Mouse (Mus musculus): ENCODE results near the gene Peli2.
A peak's percentile ranks its signal among the peaks of the same experiment; 100 is the strongest.

Peli2 gene

DNA sequence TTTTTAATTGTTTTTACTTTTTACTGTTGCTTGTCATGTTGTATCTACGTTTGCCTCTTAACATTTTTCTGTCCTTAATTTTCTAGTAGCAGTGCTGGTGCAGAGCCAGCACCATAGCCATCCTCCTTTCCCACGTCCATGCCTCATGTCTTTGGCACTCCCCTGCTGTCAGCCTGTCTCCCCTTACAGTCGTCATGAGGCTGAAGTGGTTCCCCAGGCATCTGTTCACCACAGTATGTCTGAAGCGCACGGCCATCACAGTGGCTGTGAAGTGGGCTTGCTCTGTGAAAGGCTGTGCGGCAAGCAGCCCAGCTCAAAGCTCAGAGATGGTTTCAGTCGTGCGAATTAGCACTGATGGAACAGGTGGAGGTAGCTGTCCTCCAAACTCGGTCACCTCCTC, 66.5 kb downstream of the Peli2 start:
- no peak for DNase-seq (ENCODE audit: inconsistent ontology term)

DNA sequence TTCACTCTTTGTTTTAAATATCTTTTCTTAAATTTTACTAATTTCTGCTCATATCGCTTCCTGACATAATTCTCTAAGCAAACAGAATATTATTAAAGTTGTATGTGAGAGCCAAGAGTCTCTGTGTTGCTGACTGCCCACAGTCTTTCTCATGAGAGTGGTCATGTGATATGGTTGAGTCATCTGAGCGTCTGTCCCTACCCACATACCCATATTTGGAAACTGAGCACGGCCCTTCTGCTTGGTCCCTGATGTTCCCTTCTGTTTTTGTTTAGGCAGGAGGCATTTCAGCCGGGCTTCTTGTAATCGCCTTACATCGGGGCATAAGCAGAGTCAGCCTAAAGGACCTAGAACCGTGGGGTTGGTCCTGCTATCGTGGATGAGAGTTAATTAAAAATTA, 68.7 kb downstream of the Peli2 start:
- DNase-seq (ENCODE audit: inconsistent ontology term), result peak; percentile 6

DNA sequence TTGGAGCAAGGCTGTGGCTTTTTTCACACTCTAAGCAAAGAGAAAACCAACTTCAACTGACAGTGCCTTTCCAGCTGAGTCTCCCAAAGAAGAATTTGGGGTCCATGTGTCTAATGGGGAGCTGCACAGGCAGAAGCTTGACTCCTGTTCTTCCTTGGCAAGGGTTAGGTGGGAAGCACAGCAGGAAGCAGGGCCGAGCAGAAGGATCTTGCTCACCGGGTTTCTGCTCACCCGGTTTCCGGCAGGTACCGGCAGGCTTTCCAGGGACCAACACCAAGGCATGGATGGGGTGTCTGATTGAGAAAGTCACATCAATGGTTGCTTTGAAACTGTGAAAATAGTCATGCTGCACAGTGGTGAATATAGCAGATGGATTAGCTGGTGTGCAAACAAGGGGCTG, 70.3 kb downstream of the Peli2 start:
- DNase-seq (ENCODE audit: inconsistent ontology term), result no peak

DNA sequence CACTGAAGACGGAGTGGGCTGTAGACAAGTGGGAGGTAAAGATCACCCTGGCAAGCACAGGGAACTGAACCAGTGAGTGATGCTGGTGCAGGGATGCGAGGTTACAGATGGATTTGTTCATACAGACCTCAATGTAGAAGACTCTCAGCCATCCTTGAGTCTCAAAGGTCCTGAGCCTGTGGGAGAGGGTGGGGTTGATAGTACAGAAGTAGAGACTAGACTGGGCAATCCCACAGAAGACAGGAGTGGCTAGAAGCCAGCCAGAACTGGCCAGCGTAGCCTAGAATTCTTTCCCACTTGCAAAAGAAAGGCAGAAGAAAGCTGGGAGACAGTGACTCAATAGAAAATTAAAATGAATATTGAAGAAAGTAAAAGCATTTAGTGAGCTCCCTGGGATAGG, 71.3 kb downstream of the Peli2 start:
- DNase-seq (ENCODE audit: inconsistent ontology term), result no peak

DNA sequence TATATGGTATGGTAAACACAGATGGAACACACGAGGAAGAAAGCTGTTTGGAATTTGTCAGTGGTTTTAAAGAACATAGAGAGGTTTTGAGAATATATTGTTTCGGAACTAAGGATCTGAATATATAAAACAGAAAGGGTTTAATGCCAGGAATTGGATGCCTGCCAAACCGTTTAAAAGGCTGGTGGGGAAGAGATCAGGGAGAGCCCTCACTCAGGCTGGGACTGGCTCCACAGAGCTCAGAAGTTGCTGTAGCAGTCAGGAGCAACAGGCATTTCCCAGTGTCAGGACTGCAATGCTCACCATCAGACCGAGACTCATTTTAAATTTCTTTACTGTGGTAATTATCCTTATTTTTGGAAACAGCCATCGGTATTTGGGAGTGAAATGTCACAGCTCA, 76.2 kb downstream of the Peli2 start:
- DNase-seq (ENCODE audit: inconsistent ontology term), result no peak

DNA sequence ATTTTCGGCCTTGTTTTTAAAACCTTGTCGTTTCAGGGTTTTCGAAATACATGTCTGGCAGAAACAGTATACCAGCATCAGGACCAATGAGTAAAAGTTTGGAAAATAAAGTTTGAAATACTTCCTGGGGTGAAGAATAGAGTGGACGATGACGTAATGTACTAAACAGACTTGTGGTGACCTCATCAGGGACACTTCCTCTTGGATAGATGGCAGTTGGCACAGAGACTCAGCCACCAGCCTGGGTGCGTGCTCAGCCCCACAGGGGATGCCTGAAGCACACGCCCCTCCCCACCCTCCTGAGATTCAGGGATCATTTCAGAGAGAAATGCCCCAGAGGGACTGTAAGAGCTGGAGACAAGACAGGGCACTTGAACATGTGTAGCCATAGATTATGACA, 76.7 kb downstream of the Peli2 start:
- peak; percentile 1 for DNase-seq (ENCODE audit: inconsistent ontology term)

DNA sequence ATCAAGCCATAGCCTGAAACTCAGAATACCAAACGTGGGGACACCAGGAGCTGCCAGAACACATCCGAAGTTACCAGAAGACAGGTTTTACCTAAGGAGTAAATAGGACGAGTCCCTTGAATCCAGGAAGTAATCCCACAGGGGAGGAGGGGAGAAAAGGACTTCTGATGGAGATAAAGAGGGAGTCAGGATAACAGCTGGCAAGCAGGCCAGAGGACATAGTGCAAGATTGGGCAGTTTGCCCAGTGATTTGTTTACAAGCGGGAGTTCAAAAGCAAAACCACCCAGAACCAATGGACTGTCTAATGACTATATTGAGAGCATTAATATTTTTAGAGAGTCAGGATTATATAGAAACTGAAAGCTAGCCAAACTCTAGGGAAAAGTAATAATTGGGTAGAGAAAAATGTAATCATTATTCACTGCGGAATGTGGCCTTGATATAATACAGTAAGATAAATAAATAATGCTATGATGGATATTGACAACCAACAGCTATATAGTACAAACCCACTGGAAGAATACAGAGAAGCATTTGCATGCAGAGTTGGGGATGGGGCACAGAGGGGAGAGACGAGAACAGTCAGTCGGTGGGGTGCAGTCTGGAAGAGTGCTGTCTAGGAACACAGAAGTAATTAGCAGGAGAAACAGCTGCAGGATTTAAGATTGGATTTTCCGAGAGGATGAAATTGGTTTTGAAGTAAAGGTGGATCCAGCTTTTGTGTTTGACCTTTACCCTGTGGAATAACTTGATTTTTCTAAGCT, 77.7 kb downstream of the Peli2 start:
- no peak for DNase-seq (ENCODE audit: inconsistent ontology term)

DNA sequence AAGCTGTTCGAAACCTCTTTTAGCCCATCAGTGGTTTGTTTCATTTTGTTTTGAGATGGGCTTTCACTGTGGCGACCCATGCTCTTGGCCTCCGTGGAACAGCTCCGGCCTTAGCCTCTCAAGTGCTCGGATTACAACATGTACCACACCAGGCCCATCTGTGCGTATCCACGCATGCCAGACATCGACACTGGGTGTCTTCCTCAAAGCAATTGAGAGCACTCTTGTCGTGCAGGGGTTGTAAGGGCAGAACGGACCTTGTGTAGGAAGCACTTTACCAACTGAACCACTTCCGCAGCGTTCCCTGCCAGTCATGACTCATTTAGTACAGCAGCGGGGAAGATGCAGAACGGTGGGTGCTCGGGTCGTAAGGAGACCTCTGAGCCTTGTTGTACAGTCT, 78.3 kb downstream of the Peli2 start:
- no peak for DNase-seq (ENCODE audit: inconsistent ontology term)

DNA sequence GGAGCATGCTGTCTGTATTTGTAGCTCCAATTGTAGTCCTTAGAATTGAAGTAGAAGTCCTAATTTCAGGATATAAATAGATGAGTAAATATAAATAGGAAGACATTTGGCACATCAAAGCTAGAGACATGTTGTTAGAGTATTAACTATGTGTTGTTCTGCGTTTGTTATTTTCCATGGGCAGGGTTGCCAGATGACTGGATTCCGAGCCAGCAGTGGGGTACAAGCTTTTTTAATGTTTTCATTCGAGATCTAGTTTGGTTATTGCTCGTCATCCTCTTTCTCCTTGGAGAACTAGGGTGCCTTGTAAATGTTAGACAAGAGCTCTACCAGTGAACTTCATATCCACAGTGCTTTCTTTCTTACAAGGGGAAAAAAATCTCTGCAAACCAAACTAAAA, 78.9 kb downstream of the Peli2 start:
- DNase-seq (ENCODE audit: inconsistent ontology term), result no peak

DNA sequence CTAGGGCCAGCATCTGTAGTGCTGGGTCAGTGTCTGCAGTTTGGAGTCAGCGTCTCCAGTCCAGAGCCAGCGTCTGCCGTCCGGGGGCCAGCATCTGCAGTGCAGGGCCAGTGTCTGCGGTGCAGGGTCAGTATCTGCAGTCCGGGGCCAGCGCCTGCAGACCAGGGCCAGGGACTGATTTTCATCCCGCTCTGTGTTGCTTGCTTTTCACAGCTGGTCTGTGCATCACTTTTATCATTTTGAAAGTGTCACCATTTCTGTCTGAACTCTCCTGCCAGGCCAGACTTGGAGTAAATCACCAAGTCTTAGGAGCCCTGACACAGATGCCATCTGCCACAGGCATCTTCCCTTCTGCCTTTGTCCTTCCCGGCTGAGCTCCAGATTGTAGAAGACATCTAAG, 79.7 kb downstream of the Peli2 start:
- no peak for DNase-seq (ENCODE audit: inconsistent ontology term)

DNA sequence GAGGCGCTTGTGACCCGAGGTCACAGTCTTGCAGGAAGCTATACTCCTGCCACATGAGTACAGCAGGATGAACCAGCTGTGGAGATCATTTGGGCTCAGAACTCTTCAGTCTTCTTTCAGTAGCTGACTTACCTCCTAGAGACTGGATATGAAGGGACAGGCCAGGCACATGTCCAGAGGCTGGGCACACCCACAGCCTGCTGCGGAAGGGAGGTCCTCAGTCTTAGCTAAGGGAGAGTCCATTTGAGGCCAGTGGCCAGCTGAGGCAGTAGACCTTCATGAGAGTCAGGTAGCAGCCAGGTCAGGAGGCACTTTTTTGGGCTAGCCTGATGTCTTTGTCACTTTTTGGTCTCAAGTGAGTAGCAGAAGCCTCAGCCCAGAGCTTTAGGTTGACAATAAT, 80.2 kb downstream of the Peli2 start:
- DNase-seq (ENCODE audit: inconsistent ontology term), result no peak

DNA sequence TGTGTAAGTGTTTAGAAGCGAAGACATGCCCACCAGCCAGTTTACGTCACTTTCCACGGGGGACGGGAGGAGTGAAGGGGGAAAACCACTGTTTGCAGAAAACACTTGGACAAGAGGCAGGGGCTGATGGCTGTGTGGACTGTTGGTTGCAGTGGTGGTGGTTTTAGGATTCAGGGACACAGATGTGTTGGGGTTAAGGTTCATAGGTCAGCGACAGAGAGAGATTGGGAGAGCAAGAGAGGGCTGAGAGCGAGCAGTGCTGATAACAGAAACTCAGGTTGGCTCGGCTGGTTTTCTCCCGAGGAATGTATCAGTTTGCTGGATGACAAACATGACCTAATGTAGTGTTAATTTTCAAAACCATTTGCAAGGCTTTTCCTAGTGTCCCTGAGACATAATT, 80.8 kb downstream of the Peli2 start:
- no peak for DNase-seq (ENCODE audit: inconsistent ontology term)

DNA sequence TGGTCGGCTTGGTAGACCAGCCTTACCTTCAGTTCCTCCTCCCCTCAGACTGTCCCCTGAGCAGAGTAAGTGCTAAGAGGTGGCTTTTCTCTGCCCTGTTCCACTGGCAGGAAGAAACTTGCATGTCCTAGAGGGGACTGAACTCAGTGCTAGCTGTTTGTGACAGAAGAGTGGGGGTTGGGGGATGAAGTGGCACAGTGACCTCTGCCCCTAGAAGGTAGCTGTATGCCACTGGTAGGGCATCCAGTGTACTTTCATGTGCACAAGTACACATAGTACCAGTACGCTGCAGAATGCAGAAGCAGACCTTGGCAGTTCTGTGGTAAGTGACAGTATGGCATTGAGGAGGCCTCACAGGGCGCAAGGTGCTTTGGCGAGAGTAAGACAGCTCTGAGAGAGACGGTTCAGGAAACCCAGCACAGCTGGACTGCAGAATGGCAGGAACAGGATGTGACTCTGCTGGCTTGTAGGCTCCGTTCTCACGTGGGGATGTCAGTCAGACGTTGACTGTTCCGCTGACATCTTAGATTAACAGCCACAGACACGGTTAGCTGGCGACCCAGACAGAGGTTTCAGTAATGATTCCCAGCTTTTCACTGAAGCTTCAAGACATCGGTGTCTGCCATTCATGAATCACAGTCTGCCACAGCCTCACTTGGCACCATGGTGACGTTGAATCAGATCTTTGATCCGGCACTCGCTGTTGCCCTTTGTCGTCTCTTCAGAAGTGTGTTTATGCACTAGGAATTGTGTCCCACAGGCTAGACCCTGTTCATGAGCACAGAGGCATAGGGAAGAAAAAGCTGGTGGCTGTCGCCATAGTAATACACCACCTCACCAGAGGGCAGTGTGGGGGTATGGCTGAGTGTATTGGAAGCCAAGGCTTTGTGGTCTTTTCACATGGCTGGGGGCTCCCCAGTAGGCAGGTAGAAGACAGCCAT, 81.7 kb downstream of the Peli2 start:
- DNase-seq (ENCODE audit: inconsistent ontology term), result no peak

DNA sequence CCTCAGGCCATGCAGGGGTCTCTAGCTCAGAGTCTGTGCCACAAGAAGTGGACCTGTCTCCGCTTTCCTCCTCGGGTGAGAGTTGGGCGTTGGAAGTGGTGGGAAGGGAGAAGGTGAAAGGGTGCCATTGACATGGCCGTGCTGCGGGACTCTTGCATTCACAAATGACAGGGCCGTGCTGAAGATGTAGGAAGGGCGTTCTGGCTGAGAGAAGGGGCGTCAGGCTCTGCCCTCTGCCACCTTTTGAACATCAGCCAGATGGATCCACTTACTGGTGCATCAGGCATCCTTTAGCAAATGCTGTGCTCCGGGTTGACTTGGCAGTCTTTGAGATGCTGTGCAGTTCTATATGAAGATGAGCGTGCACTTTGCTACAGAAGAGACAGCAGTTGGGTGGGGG, 84.4 kb downstream of the Peli2 start:
- no peak for DNase-seq (ENCODE audit: inconsistent ontology term)

DNA sequence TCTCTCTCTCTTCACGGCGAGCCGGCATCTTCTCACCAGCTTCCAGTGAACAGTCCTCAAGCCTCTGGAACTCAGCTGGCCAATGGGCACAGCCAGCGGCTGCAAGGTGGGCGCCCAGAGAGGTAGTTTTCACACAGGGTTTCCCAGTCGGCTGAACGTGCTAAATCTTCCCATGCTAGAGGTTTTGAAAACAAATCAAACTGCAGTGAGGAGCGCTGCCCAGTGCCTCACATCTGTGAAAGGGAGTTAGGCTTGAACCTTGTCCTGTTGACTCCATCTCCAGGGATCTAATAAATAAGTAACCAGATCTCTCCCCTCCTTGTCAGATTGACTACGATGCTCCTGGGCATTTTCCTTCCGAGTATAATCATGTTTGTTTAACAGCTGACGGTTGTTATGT, 85.0 kb downstream of the Peli2 start:
- DNase-seq (ENCODE audit: inconsistent ontology term), result no peak

DNA sequence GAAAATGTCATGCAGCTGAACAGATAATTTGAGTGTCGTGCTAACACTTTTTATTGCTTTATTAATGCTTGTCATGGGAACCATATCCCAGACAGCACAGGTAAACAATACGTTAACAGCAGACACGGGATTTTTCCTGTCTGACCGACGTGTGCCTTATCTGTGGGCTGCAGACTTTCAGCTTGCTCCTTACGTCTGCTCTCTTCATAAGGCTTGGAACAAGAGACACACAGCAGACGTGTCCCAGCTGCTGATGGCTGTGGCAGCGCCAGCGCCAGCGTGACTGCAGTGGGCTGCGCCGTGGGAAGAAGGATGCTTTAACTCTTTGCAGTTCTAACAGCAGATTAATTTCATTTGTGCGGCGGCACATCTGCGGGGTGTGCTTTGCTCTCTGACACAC, 86.5 kb downstream of the Peli2 start:
- DNase-seq (ENCODE audit: inconsistent ontology term), result no peak

DNA sequence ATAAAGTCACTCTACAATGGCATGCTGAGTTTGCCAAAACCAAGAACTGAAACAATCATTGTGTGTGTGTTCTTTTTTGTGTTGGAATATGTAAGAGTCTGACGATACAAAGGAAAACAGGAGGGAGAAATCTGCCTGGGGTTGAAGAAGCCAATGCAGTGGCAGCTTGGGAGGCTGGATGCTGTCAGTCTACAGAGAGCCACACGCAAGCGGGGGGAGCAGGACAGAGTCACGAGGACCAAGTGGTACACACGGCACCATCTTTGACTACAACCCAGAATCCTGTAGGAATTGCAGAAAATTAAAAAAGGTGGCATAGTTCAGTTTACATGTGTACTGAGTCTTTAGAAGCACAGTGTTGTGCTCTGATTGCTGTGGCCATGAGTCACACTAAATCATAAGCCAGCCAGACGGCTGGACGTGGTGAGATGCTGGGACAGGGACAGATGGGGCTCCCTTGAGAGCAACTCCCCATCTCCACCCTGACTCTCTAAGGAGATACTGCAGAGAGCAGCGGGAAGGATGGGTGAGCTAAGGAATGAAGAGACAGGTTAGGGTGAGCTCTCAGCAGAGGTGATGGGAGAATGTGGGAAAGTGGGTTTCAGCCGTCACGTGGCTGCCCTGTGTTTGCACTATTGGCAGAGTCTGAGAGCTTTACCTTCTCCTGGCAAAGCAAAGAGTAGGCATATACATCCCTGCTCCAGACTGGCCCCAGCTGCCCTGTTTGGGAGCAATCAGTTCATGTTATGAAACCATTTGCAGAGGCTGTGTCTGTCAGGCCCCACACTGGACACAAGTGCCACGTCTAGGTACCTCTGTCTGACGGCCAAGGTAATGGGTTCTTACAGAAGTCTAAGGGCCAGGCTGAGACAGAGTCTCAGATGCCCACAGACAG, 87.4 kb downstream of the Peli2 start:
- peak; percentile 20 for DNase-seq (ENCODE audit: inconsistent ontology term)

DNA sequence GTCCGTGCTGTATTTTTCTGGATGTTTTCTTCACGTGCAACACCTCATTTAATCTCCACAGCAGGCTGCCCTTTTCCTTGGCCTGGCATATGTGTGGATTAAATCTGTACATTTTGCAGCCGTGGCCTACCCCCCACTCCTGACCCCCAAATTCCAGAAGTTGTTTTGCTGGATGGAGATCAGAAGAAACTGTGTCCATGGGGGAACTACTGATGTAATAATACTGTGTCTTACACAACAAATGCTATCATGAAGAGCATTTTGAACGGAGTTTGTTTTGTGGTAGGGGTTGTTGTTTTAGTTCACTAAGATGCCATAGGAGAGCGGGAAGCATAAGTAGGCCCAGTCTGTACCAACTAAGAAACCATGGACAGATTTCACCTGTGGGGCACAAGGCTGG, 88.8 kb downstream of the Peli2 start:
- no peak for DNase-seq (ENCODE audit: inconsistent ontology term)

DNA sequence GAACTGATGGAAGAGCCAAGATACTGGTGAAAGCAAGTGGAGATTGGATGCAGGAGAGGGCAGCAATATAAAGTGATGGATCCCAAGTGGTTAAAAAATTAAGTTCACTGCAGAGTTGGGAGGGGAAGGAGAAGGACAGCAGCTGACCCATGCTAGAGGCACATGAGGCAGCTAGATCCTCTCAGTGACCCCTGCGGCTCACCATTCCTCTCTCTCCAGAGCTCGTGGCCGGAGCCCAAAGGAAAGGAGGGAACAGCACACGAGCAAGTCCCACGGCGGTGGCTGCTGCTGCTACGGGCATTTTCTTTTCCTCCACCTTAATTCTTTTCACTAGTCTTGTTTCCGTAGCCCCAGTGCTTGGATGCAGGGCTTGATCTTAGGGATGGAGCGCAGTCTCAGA, 89.5 kb downstream of the Peli2 start:
- no peak for DNase-seq (ENCODE audit: inconsistent ontology term)

DNA sequence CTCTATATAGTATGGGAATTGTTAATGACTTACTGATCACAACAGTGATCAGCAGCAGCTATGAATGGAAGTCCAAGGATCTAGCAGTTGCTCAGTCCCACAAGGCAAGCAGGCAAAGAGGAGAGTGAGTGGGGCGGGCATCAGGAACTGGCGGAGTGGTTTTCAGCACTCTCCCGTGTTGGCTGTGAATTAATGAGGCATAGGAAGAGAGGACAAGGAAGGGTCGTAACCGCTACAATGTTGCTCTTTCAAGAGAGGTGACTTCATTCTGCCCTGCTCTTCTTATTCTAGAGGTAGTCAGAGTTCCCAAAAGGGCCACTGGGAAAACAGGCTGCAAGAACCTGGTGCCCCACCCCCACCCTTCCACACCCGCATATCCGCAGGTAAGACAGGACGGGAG, 90.9 kb downstream of the Peli2 start:
- DNase-seq (ENCODE audit: inconsistent ontology term), result no peak

DNA sequence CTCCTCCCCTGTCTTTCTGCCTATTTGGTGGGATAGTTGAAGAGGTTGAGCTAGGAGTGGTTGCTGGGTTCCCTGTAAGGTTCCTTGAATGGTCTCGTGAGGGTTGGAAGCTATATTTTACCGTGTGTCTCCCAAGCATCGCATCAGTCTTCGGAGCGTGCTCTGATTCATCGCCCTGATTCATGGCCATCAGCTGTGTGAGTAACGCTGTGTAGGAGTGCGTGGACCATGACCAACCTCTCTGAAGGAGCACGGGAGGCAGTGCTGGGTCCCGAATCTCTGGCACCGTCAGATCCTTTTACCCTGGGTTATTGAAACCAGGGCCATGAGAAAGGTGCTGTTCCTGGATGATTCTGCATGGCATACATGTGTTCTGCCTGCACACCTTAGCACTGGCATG, 92.2 kb downstream of the Peli2 start:
- no peak for DNase-seq (ENCODE audit: inconsistent ontology term)

DNA sequence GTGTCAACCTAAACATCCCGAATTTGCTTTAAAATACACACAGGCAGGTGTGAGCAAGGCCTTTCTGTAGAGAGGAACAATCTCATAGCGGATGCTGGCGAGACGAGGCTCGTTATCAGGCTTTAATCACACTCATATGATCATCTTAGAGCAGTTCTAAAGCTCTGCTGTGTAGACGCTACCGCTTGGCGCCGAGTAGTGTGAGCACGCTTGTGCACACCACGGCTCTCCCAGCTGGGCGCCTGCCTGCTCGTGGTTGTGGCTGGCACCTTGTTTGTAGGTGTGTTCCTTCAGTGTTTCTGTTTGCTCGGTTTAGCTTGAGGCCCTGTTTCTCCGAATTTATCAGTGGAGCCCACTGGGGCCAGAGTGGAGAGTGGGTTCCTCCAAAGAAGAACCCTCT, 93.0 kb downstream of the Peli2 start:
- no peak for DNase-seq (ENCODE audit: inconsistent ontology term)

Data from Muller cell, postnatal 12 days (primary cell).